Mouse (Mus musculus) bone marrow macrophage, adult 2 months (primary cell): ENCODE data around the gene Adh7. TPM values are rescaled to one million over a fixed set of nuclear protein-coding genes. Genes with fewer than 3 reads are reported as not detected.

Experiments used
- H3K27ac ChIP-seq: 2 replicates; pipeline ENCODE4 v1.5.1; 2012; ENCODE audit warnings: low read depth, low read length; ENCODE audit not compliant: insufficient read depth
- H3K4me1 ChIP-seq: 2 replicates; pipeline ENCODE4 v1.6.1; 2012; ENCODE audit warnings: low read length; ENCODE audit not compliant: control insufficient read depth, insufficient read depth
- H3K4me3 ChIP-seq: 2 replicates; pipeline ENCODE4 v1.5.1; 2012; ENCODE audit warnings: mild to moderate bottlenecking, low read length, moderate library complexity; ENCODE audit not compliant: insufficient read depth
- CTCF ChIP-seq: IDR thresholded peaks from 2 replicates; pipeline ENCODE4 v1.5.1; 2012; ENCODE audit warnings: low read depth, mild to moderate bottlenecking, low read length, moderate library complexity
- POLR2A ChIP-seq: IDR thresholded peaks from 2 replicates; pipeline ENCODE4 v1.6.1; 2012; ENCODE audit warnings: mild to moderate bottlenecking, low read depth, low read length, borderline replicate concordance
- polyA plus RNA-seq: library from polyadenylated mRNA; stranded (reverse); fragments of >200 nt; gene quantifications from 2 replicates; pipeline ENCODE4 v1.2.4, GENCODE M21; 2012; ENCODE audit not compliant: missing spikeins, insufficient read depth, insufficient read length

Gene Adh7
- polyA plus RNA-seq, 1 experiment, result not detected

- no peak overlapping the region for H3K27ac ChIP-seq
- TF ChIP-seq POLR2A (no peak), CTCF (no peak)
- H3K4me1 ChIP-seq, result no peaks in the 10 kb centered on the region
- no peak overlapping the region for H3K4me3 ChIP-seq
Measured at GRCm38 (mm10) chr3:138263154-138263930, 45.8 kb downstream of the Adh7 start.

- Histone ChIP-seq H3K4me3 (no peak overlapping the region), H3K27ac (no peak overlapping the region), H3K4me1 (no peaks in the 10 kb centered on the region)
- no peak for TF ChIP-seq CTCF
- no peak for TF ChIP-seq POLR2A
Measured at GRCm38 (mm10) chr3:138264648-138265047, 47.1 kb downstream of the Adh7 start.

- TF ChIP-seq POLR2A, result no peak
- TF ChIP-seq CTCF, result no peak
Measured at GRCm38 (mm10) chr3:138270507-138270906, 52.9 kb downstream of the Adh7 start.

GRCm38 (mm10) chr3:138271297-138271696 is 53.7 kb downstream of the Adh7 start:
- TF ChIP-seq CTCF (no peak), POLR2A (no peak)
- Histone ChIP-seq H3K27ac (no peak overlapping the region), H3K4me3 (no peak overlapping the region), H3K4me1 (no peaks in the 10 kb centered on the region)

More at GRCm38 (mm10) chr3:138270507-138270906, 52.9 kb downstream of the Adh7 start:
- Histone ChIP-seq H3K4me1 (no peaks in the 10 kb centered on the region), H3K27ac (no peak overlapping the region), H3K4me3 (no peak overlapping the region)

- Histone ChIP-seq H3K4me3 (no peak overlapping the region), H3K27ac (no peak overlapping the region), H3K4me1 (no peaks in the 10 kb centered on the region)
- TF ChIP-seq CTCF (no peak), POLR2A (no peak)
Measured at GRCm38 (mm10) chr3:138273080-138273479, 55.5 kb downstream of the Adh7 start.

- H3K27ac ChIP-seq, result no peak overlapping the region
- no peaks in the 10 kb centered on the region for H3K4me1 ChIP-seq
- H3K4me3 ChIP-seq, result no peak overlapping the region
- TF ChIP-seq POLR2A (no peak), CTCF (no peak)
Measured at GRCm38 (mm10) chr3:138275100-138275499, 57.5 kb downstream of the Adh7 start.

GRCm38 (mm10) chr3:138282556-138282955 is 65.0 kb downstream of the Adh7 start:
- Histone ChIP-seq H3K4me3 (no peak overlapping the region), H3K27ac (no peak overlapping the region), H3K4me1 (no peaks in the 10 kb centered on the region)
- no peak for TF ChIP-seq POLR2A
- TF ChIP-seq CTCF, result no peak

Other genes with a start within 250 kb of the Adh7 start
- gene Dapp1, start 236.2 kb upstream of the Adh7 start, polyA plus RNA-seq, result 46.2 and 48.5 TPM in 2 replicates
- gene 1110002E22Rik, start 152.7 kb upstream of the Adh7 start, polyA plus RNA-seq, result not detected in 2 replicates
- not detected in 2 replicates for gene Gm5105, start 150.4 kb upstream of the Adh7 start, polyA plus RNA-seq
- gene Trmt10a, start 74.3 kb upstream of the Adh7 start, polyA plus RNA-seq, result 2.6 and 4.7 TPM in 2 replicates
- 0.27 and 1.0 TPM in 2 replicates for gene Mttp, start 72.8 kb upstream of the Adh7 start, polyA plus RNA-seq
- not detected in 2 replicates for gene 4930579F01Rik, start 23.9 kb upstream of the Adh7 start, polyA plus RNA-seq
- not detected in 2 replicates for gene Adh1, start 43.2 kb downstream of the Adh7 start, polyA plus RNA-seq
- not detected in 2 replicates for gene Adh6a, start 95.5 kb downstream of the Adh7 start, polyA plus RNA-seq
- gene Adh6b, start 124.0 kb downstream of the Adh7 start, polyA plus RNA-seq, result not detected in 2 replicates
- not detected in 2 replicates for gene Adh4, start 197.7 kb downstream of the Adh7 start, polyA plus RNA-seq
- gene Adh5, start 225.3 kb downstream of the Adh7 start, polyA plus RNA-seq, result 80.6 and 86.5 TPM in 2 replicates